ENCODE assay signal across 8 mouse cellular contexts in genomic region chr17:3083886-3084550, GRCm38 (mm10). TPM values are rescaled to one million over a fixed set of nuclear protein-coding genes. Genes with fewer than 3 reads are reported as not detected.
DNase-seq lines count a peak whose midpoint lies in the region; ATAC-seq lines count a peak whose summit lies in the region.

No protein-coding gene starts in this region.

- H3K4me1 ChIP-seq in forebrain, embryonic 10.5 days: peaks cover 6% of the 10 kb centered on the region
- no peaks in the 10 kb centered on the region; the same call in 1 of the 2 replicates for H3K4me1 ChIP-seq in heart, embryonic 15.5 days (replicated peaks)
- peaks cover 11% of the 10 kb centered on the region for H3K4me1 ChIP-seq in liver, embryonic 15.5 days (replicated peaks)
- no peaks in the 10 kb centered on the region for H3K4me1 ChIP-seq in neural tube, embryonic 12.5 days

- H3K36me3 ChIP-seq in forebrain, embryonic 10.5 days (replicated peaks): no peaks in the 10 kb centered on the region
- H3K36me3 ChIP-seq in heart, embryonic 15.5 days: no peaks in the 10 kb centered on the region
- H3K36me3 ChIP-seq in liver, embryonic 15.5 days (replicated peaks): no peaks in the 10 kb centered on the region
- no peaks in the 10 kb centered on the region for H3K36me3 ChIP-seq in neural tube, embryonic 12.5 days

- H3K9me3 ChIP-seq in forebrain, embryonic 10.5 days: peaks cover 3% of the 10 kb centered on the region
- H3K9me3 ChIP-seq in heart, embryonic 15.5 days (replicated peaks): no peaks in the 10 kb centered on the region
- H3K9me3 ChIP-seq in liver, embryonic 15.5 days (replicated peaks): 0 out of 2 replicates have a peak, but pooled peaks cover 3% of the 10 kb centered on the region
- peaks cover 3% of the 10 kb centered on the region; the same call in 1 of the 2 replicates for H3K9me3 ChIP-seq in neural tube, embryonic 12.5 days

- peak overlapping the region; percentile 82 for H3K4me2 ChIP-seq in heart, embryonic 15.5 days
- H3K4me2 ChIP-seq in liver, embryonic 15.5 days: peak overlapping the region; percentile 87
- H3K4me2 ChIP-seq in neural tube, embryonic 12.5 days (replicated peaks): peak overlapping the region; percentile 64

- 0% methylated on average over 40 of the region's 40 CpGs for WGBS in forebrain, embryonic 10.5 days
- WGBS in heart, embryonic 15.5 days: under 1% methylated on average over 40 of the region's 40 CpGs
- WGBS in liver, embryonic 15.5 days (ENCODE audit: insufficient replicate concordance): 0% methylated on average over 40 of the region's 40 CpGs
- under 1% methylated on average over 40 of the region's 40 CpGs for WGBS in neural tube, embryonic 12.5 days

- H3K27me3 ChIP-seq in forebrain, embryonic 10.5 days (ENCODE audit: poor library complexity, severe bottlenecking): no peaks in the 10 kb centered on the region
- no peaks in the 10 kb centered on the region for H3K27me3 ChIP-seq in heart, embryonic 15.5 days
- H3K27me3 ChIP-seq in liver, embryonic 15.5 days: 0 out of 2 replicates have a peak, but pooled peaks cover 3% of the 10 kb centered on the region
- no peaks in the 10 kb centered on the region for H3K27me3 ChIP-seq in neural tube, embryonic 12.5 days (replicated peaks)

- peak overlapping the region; percentile 87 for H3K27ac ChIP-seq in forebrain, embryonic 10.5 days
- peak overlapping the region; percentile 97 for H3K27ac ChIP-seq in heart, embryonic 15.5 days
- peak overlapping the region; percentile 97 for H3K27ac ChIP-seq in liver, embryonic 15.5 days (replicated peaks)
- H3K27ac ChIP-seq in neural tube, embryonic 12.5 days: peak overlapping the region; percentile 70

- peak overlapping the region; percentile 59 for H3K4me3 ChIP-seq in forebrain, embryonic 10.5 days
- H3K4me3 ChIP-seq in heart, embryonic 15.5 days: peak overlapping the region; percentile 70
- peak overlapping the region; percentile 73 for H3K4me3 ChIP-seq in liver, embryonic 15.5 days (replicated peaks)
- H3K4me3 ChIP-seq in neural tube, embryonic 12.5 days: peak overlapping the region; percentile 47

- peak overlapping the region; percentile 72 for H3K9ac ChIP-seq in heart, embryonic 15.5 days
- H3K9ac ChIP-seq in liver, embryonic 15.5 days: peak overlapping the region; percentile 66
- H3K9ac ChIP-seq in neural tube, embryonic 12.5 days: 0 out of 2 replicates have a peak overlapping the region, but pooled peaks have one; percentile 48

- peak; percentile 68 for ATAC-seq in heart, embryonic 15.5 days (replicated peaks; ENCODE audit: insufficient number of reproducible peaks, insufficient read depth, low FRiP score, low read depth)
- peak; percentile 76 for ATAC-seq in liver, embryonic 15.5 days (ENCODE audit: insufficient read depth)
- peak; percentile 76 for ATAC-seq in neural tube, embryonic 12.5 days (ENCODE audit: low FRiP score, low read depth)

- DNase-seq in CD8-positive naive resting alpha-beta T cell, adult 2 months (ENCODE audit: low read depth in 2 of 2, low spot score in 2 of 2): peak; percentile 85 to 88
- peak; percentile 80 for DNase-seq in c-Kit-positive CD71-negative TER-119-negative erythroid progenitor cells, embryonic 14.5 days (ENCODE audit: low read depth)
- DNase-seq in forebrain, embryonic 10.5 days (ENCODE audit: extremely low spot score, low spot score): peak; percentile 91
- DNase-seq in kidney, postnatal 25 days: peak; percentile 94 to 97
- peak; percentile 97 for DNase-seq in telencephalon, adult 2 months (ENCODE audit: low read depth, low spot score)

RNA-seq across cellular contexts. Expression of gene Scaf8, which starts 30.8 kb away (rescaled TPM):
- 19.6 and 21.1 TPM in 2 replicates for polyA plus RNA-seq in forebrain, embryonic 10.5 days (2016; fragmentation: Nextera tagmentation; extraction: Ambion mirVana)
- polyA plus RNA-seq in heart, embryonic 15.5 days (2015; fragmentation: Nextera tagmentation; extraction: Ambion mirVana): 13.4 and 15.5 TPM in 2 replicates
- 7.8 and 8.0 TPM in 2 replicates for polyA plus RNA-seq in liver, embryonic 15.5 days (2015; fragmentation: Nextera tagmentation; extraction: Ambion mirVana)
- 23.6 and 24.9 TPM in 2 replicates for polyA plus RNA-seq in neural tube, embryonic 12.5 days (2016; fragmentation: Nextera tagmentation; extraction: Ambion mirVana)

Comparison
In these comparisons a context has a peak if more than half of its experiments do, and no peak if none do; other contexts are left out.
1. Peak in every context shown above with its lines: DNase-seq, ATAC-seq, H3K4me3 ChIP-seq and H3K27ac ChIP-seq.